Mouse (Mus musculus) ES-Bruce4 (cell line): ENCODE measurements around the gene Ccnd2.
A peak's percentile ranks its signal among the peaks of the same experiment; 100 is the strongest.

Experiments used
- CTCF ChIP-seq: IDR thresholded peaks from one replicate; pipeline ENCODE4 v1.8.1; 2011; ENCODE audit warnings: low read depth, low read length
- EP300 ChIP-seq: IDR thresholded peaks from 2 replicates; pipeline ENCODE4 v1.6.1; 2011; ENCODE audit warnings: low read depth, low read length; ENCODE audit not compliant: insufficient read depth
- POLR2A ChIP-seq: IDR thresholded peaks from one replicate; pipeline ENCODE4 v1.8.1; 2011; ENCODE audit warnings: low read length; ENCODE audit not compliant: insufficient read depth

GRCm38 (mm10) chr6:127147665-127148064 lies 4.3 kb downstream of the Ccnd2 start:
- TF ChIP-seq EP300 (no peak), POLR2A (no peak), CTCF (peak; percentile 96)
